ENCODE assay signal across 31 mouse cellular contexts in genomic region chr13:11958854-11959253, GRCm38 (mm10).
DNase-seq lines count a peak whose midpoint lies in the region; ATAC-seq and TF ChIP-seq lines count a peak whose summit lies in the region.
"Had no signal": no experiment of that assay in that cellular context is flagged by ENCODE, and none has a peak within 500 bp of the region (broad histone marks: within the 10 kb centered on the region; RNA-seq: fewer than 3 reads in every experiment).

No protein-coding gene starts in this region.

- H3K9ac ChIP-seq in limb, embryonic 13.5 days: no peak overlapping the region
- no peak overlapping the region for H3K9ac ChIP-seq in hindbrain, embryonic 14.5 days
- H3K9ac ChIP-seq: embryonic facial prominence, embryonic 13.5 days; forebrain, embryonic 15.5 days; hindbrain, embryonic 13.5 days; liver, embryonic 15.5 days; lung, embryonic 14.5 days; neural tube, embryonic 15.5 days had no signal

- no peak for TF ChIP-seq CTCF in gastrocnemius, adult 2 months (IDR thresholded peaks at IDR 0.05)

- ATAC-seq in limb, embryonic 13.5 days (ENCODE audit: low FRiP score, low read depth): peak; percentile 39; the same call in 1 of the 2 replicates
- ATAC-seq in granulocyte monocyte progenitor cell, adult 5-6 weeks (replicated peaks; ENCODE audit: poor library complexity, severe bottlenecking): peak; percentile 78
- ATAC-seq in neutrophil, adult 5-6 weeks (ENCODE audit: extremely low read depth, insufficient number of reproducible peaks, low FRiP score, poor library complexity, severe bottlenecking): peak; percentile 50
- ATAC-seq in hindbrain, embryonic 14.5 days (ENCODE audit: low FRiP score): no peak
- ATAC-seq: forebrain, embryonic 15.5 days; Patski had no signal

- H3K4me1 ChIP-seq in limb, embryonic 13.5 days: no peaks in the 10 kb centered on the region
- H3K4me1 ChIP-seq in limb, embryonic 10.5 days: no peaks in the 10 kb centered on the region
- no peaks in the 10 kb centered on the region for H3K4me1 ChIP-seq in hindbrain, embryonic 14.5 days (replicated peaks; ENCODE audit: control insufficient read depth, insufficient read depth, low read length)
- H3K4me1 ChIP-seq: embryonic facial prominence, embryonic 13.5 days; forebrain, embryonic 10.5 days; forebrain, embryonic 15.5 days; hindbrain, embryonic 13.5 days; liver, embryonic 15.5 days; neural tube, embryonic 15.5 days had no signal

- intact Hi-C loops in gastrocnemius, adult 2 months (cut with DNase I): no loop called here

- no peaks in the 10 kb centered on the region for H3K36me3 ChIP-seq in limb, embryonic 13.5 days
- H3K36me3 ChIP-seq in limb, embryonic 10.5 days: no peaks in the 10 kb centered on the region
- H3K36me3 ChIP-seq in hindbrain, embryonic 14.5 days (replicated peaks; ENCODE audit: control insufficient read depth, insufficient read depth): no peaks in the 10 kb centered on the region
- H3K36me3 ChIP-seq: embryonic facial prominence, embryonic 13.5 days; forebrain, embryonic 10.5 days; forebrain, embryonic 15.5 days; hindbrain, embryonic 13.5 days; liver, embryonic 15.5 days; neural tube, embryonic 15.5 days had no signal

- H3K27ac ChIP-seq in limb, embryonic 13.5 days: no peak overlapping the region
- H3K27ac ChIP-seq in limb, embryonic 10.5 days: no peak overlapping the region
- H3K27ac ChIP-seq in hindbrain, embryonic 14.5 days: no peak overlapping the region
- no peak overlapping the region for H3K27ac ChIP-seq in gastrocnemius, adult 2 months
- H3K27ac ChIP-seq: embryonic facial prominence, embryonic 13.5 days; forebrain, embryonic 10.5 days; forebrain, embryonic 15.5 days; hindbrain, embryonic 13.5 days; left cerebral cortex, adult 2 months; liver, embryonic 15.5 days; neural tube, embryonic 15.5 days had no signal

- no peak for DNase-seq in limb, embryonic 10.5 days (ENCODE audit: low spot score)
- peak; percentile 40 for DNase-seq in CD4-positive, CD25-positive, alpha-beta regulatory T cell, adult 2 months (ENCODE audit: low read depth, low spot score)
- DNase-seq in hindbrain, embryonic 14.5 days (ENCODE audit: low spot score): no peak
- no peak for DNase-seq in lung, postnatal 4 days
- DNase-seq in gastrocnemius, adult 2 months: no peak
- DNase-seq: adrenal gland, postnatal 25 days; cerebellum, adult 11-12 months; cerebellum, adult 9-11 months; gastrocnemius, postnatal 10 days; heart, adult 18-20 months; heart, postnatal 4 days; kidney, adult 11 months; kidney, postnatal 14 days; left cerebral cortex, postnatal 4 days; liver; lung, postnatal 14 days; midbrain, embryonic 14.5 days; spleen, adult 18-20 months had no signal

- H3K4me2 ChIP-seq in limb, embryonic 13.5 days (replicated peaks): no peak overlapping the region
- H3K4me2 ChIP-seq in hindbrain, embryonic 14.5 days (replicated peaks): no peak overlapping the region
- H3K4me2 ChIP-seq: embryonic facial prominence, embryonic 13.5 days; forebrain, embryonic 15.5 days; heart, embryonic 11.5 days; hindbrain, embryonic 13.5 days; liver, embryonic 15.5 days; lung, embryonic 14.5 days; neural tube, embryonic 15.5 days had no signal

- 58% methylated on average over 3 of the region's 3 CpGs for WGBS in limb, embryonic 13.5 days
- 83% methylated on average over 3 of the region's 3 CpGs for WGBS in limb, embryonic 10.5 days
- WGBS in hindbrain, embryonic 14.5 days: 83% methylated on average over 3 of the region's 3 CpGs

- H3K4me3 ChIP-seq in limb, embryonic 13.5 days: no peak overlapping the region
- no peak overlapping the region for H3K4me3 ChIP-seq in limb, embryonic 10.5 days
- H3K4me3 ChIP-seq in hindbrain, embryonic 14.5 days (replicated peaks; ENCODE audit: low read length): no peak overlapping the region
- H3K4me3 ChIP-seq in gastrocnemius, adult 2 months: no peak overlapping the region
- H3K4me3 ChIP-seq: embryonic facial prominence, embryonic 13.5 days; forebrain, embryonic 10.5 days; forebrain, embryonic 15.5 days; hindbrain, embryonic 13.5 days; left cerebral cortex, adult 2 months; liver, embryonic 15.5 days; neural tube, embryonic 15.5 days had no signal

- H3K27me3 ChIP-seq in limb, embryonic 13.5 days: no peaks in the 10 kb centered on the region
- H3K27me3 ChIP-seq in limb, embryonic 10.5 days (ENCODE audit: low read depth, poor library complexity, severe bottlenecking): no peaks in the 10 kb centered on the region
- no peaks in the 10 kb centered on the region for H3K27me3 ChIP-seq in hindbrain, embryonic 14.5 days (ENCODE audit: control insufficient read depth, insufficient read depth, low read length)
- H3K27me3 ChIP-seq: embryonic facial prominence, embryonic 13.5 days; forebrain, embryonic 15.5 days; hindbrain, embryonic 13.5 days; liver, embryonic 15.5 days; neural tube, embryonic 15.5 days had no signal

- H3K9me3 ChIP-seq in limb, embryonic 13.5 days: 0 out of 2 replicates have a peak, but pooled peaks cover 3% of the 10 kb centered on the region
- no peaks in the 10 kb centered on the region for H3K9me3 ChIP-seq in limb, embryonic 10.5 days (replicated peaks)
- H3K9me3 ChIP-seq in hindbrain, embryonic 14.5 days (ENCODE audit: control insufficient read depth, low read length): no peaks in the 10 kb centered on the region
- H3K9me3 ChIP-seq: embryonic facial prominence, embryonic 13.5 days; forebrain, embryonic 10.5 days; forebrain, embryonic 15.5 days; hindbrain, embryonic 13.5 days; liver, embryonic 15.5 days; neural tube, embryonic 15.5 days had no signal
